Mouse (Mus musculus) erythroblast, embryonic 14.5 days (primary cell): ENCODE measurements around the gene Rab3b.

Experiments used
- GATA1 ChIP-seq: IDR thresholded peaks from 2 replicates; pipeline ENCODE4 v1.6.1; 2012; ENCODE audit warnings: low read length, inconsistent platforms, mixed read lengths
- TAL1 ChIP-seq: IDR thresholded peaks from 3 replicates; pipeline ENCODE4 v1.6.1; 2012; ENCODE audit warnings: low read length, inconsistent platforms, mixed read lengths

DNA sequence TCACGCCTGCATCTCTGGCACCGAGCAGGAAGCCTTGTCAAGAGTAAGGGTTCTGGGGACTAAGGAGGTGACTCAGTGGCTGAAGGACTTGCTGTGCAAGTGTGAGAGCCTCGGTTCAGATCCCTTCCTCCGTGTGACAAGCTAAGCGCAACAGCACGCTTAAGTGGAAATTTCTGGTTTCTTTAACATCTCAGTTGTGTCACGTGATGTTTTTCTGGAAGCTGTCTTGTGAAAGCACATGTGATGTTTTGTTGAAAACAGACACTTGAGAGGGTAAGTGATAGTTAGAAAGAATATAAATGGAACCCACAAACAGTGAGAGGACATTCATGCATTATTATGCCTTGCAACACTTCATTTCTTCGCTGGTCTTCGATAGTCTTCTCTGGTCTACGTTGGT, 25.9 kb downstream of the Rab3b start:
- TF ChIP-seq GATA1 (no peak), TAL1 (no peak)
